Comparison of ENCODE assay signal across 24 mouse cellular contexts in genomic region chr12:109957305-109957704, GRCm38 (mm10).
DNase-seq lines count a peak whose midpoint lies in the region; ATAC-seq lines count a peak whose summit lies in the region.
"Had no signal": no experiment of that assay in that cellular context is flagged by ENCODE, and none has a peak within 500 bp of the region (broad histone marks: within the 10 kb centered on the region; RNA-seq: fewer than 3 reads in every experiment).

No protein-coding gene starts in this region.

- no peak for DNase-seq in hindbrain, embryonic 10.5 days (ENCODE audit: low spot score)
- no peak for DNase-seq in midbrain, embryonic 10.5 days (ENCODE audit: low spot score)
- peak; percentile 62 for DNase-seq in adipocyte (ENCODE audit: low spot score)
- no peak for DNase-seq in thymus, postnatal 25 days
- DNase-seq in thymus, postnatal 36 days = no peak
- DNase-seq: adrenal gland, postnatal 25 days; B cell, adult 2 months; cerebellum, adult 2 months; cerebellum, postnatal 10 days; gastrocnemius, postnatal 10 days; heart, adult 2 months; heart, postnatal 14 days had no signal

- no peak overlapping the region for H3K4me2 ChIP-seq in hindbrain, embryonic 12.5 days (replicated peaks)
- H3K4me2 ChIP-seq in midbrain, embryonic 15.5 days = no peak overlapping the region
- H3K4me2 ChIP-seq: embryonic facial prominence, embryonic 15.5 days; forebrain, embryonic 15.5 days; heart, embryonic 11.5 days; heart, embryonic 15.5 days; hindbrain, embryonic 15.5 days had no signal

- H3K4me1 ChIP-seq in hindbrain, embryonic 10.5 days (replicated peaks) = peaks cover 23% of the 10 kb centered on the region
- H3K4me1 ChIP-seq in hindbrain, embryonic 12.5 days = peaks cover 5% of the 10 kb centered on the region
- H3K4me1 ChIP-seq in midbrain, embryonic 10.5 days = peaks cover 25% of the 10 kb centered on the region
- H3K4me1 ChIP-seq in midbrain, embryonic 15.5 days = no peaks in the 10 kb centered on the region
- H3K4me1 ChIP-seq: embryonic facial prominence, embryonic 15.5 days; hindbrain, embryonic 15.5 days had no signal

- ATAC-seq in hindbrain, embryonic 12.5 days (ENCODE audit: low FRiP score) = no peak
- ATAC-seq in midbrain, embryonic 15.5 days (replicated peaks) = no peak
- ATAC-seq: activated CD4-positive, CD25-positive, alpha-beta regulatory T cell, adult 4 months; CD4-positive, CD25-positive, alpha-beta regulatory T cell, adult 4 months; forebrain, embryonic 15.5 days; intestine, postnatal 0 days; Patski had no signal

- 0 out of 2 replicates have a peak, but pooled peaks cover 3% of the 10 kb centered on the region for H3K9me3 ChIP-seq in hindbrain, embryonic 10.5 days
- H3K9me3 ChIP-seq in hindbrain, embryonic 12.5 days (replicated peaks) = no peaks in the 10 kb centered on the region
- no peaks in the 10 kb centered on the region for H3K9me3 ChIP-seq in midbrain, embryonic 10.5 days (replicated peaks)
- no peaks in the 10 kb centered on the region for H3K9me3 ChIP-seq in midbrain, embryonic 15.5 days
- H3K9me3 ChIP-seq: embryonic facial prominence, embryonic 15.5 days; forebrain, embryonic 15.5 days; heart, embryonic 15.5 days; hindbrain, embryonic 15.5 days had no signal

- no peaks in the 10 kb centered on the region for H3K36me3 ChIP-seq in hindbrain, embryonic 10.5 days
- H3K36me3 ChIP-seq in hindbrain, embryonic 12.5 days = no peaks in the 10 kb centered on the region
- H3K36me3 ChIP-seq in midbrain, embryonic 10.5 days = no peaks in the 10 kb centered on the region
- H3K36me3 ChIP-seq in midbrain, embryonic 15.5 days (replicated peaks) = no peaks in the 10 kb centered on the region
- H3K36me3 ChIP-seq: embryonic facial prominence, embryonic 15.5 days; forebrain, embryonic 15.5 days; heart, embryonic 15.5 days; hindbrain, embryonic 15.5 days had no signal

- WGBS in hindbrain, embryonic 10.5 days = 74% methylated on average over 3 of the region's 3 CpGs
- 75% methylated on average over 3 of the region's 3 CpGs for WGBS in hindbrain, embryonic 12.5 days
- WGBS in midbrain, embryonic 10.5 days = 74% methylated on average over 3 of the region's 3 CpGs
- WGBS in midbrain, embryonic 15.5 days = 77% methylated on average over 3 of the region's 3 CpGs

- no peak overlapping the region for H3K4me3 ChIP-seq in hindbrain, embryonic 10.5 days
- no peak overlapping the region for H3K4me3 ChIP-seq in hindbrain, embryonic 12.5 days
- no peak overlapping the region for H3K4me3 ChIP-seq in midbrain, embryonic 10.5 days
- no peak overlapping the region for H3K4me3 ChIP-seq in midbrain, embryonic 15.5 days
- H3K4me3 ChIP-seq: embryonic facial prominence, embryonic 15.5 days; erythroblast, embryonic 14.5 days; forebrain, embryonic 15.5 days; heart, adult 2 months; heart, embryonic 15.5 days; hindbrain, embryonic 15.5 days had no signal

- H3K9ac ChIP-seq in hindbrain, embryonic 12.5 days = no peak overlapping the region
- no peak overlapping the region for H3K9ac ChIP-seq in midbrain, embryonic 15.5 days
- H3K9ac ChIP-seq: embryonic facial prominence, embryonic 15.5 days; forebrain, embryonic 15.5 days; heart, embryonic 15.5 days; hindbrain, embryonic 15.5 days had no signal

- peak overlapping the region; percentile 66 for H3K27ac ChIP-seq in hindbrain, embryonic 10.5 days
- H3K27ac ChIP-seq in hindbrain, embryonic 12.5 days = no peak overlapping the region
- peak overlapping the region; percentile 75 for H3K27ac ChIP-seq in midbrain, embryonic 10.5 days (replicated peaks)
- no peak overlapping the region for H3K27ac ChIP-seq in midbrain, embryonic 15.5 days
- H3K27ac ChIP-seq: embryonic facial prominence, embryonic 15.5 days; forebrain, embryonic 15.5 days; heart, adult 2 months; heart, embryonic 15.5 days; hindbrain, embryonic 15.5 days had no signal

- H3K27me3 ChIP-seq in hindbrain, embryonic 10.5 days (ENCODE audit: insufficient read depth, poor library complexity, severe bottlenecking) = peaks cover 35% of the 10 kb centered on the region
- H3K27me3 ChIP-seq in hindbrain, embryonic 12.5 days = peaks cover 9% of the 10 kb centered on the region; the same call in 1 of the 2 replicates
- peaks cover 42% of the 10 kb centered on the region for H3K27me3 ChIP-seq in midbrain, embryonic 10.5 days (ENCODE audit: low read depth, poor library complexity, severe bottlenecking)
- no peaks in the 10 kb centered on the region for H3K27me3 ChIP-seq in midbrain, embryonic 15.5 days (replicated peaks)
- H3K27me3 ChIP-seq: forebrain, embryonic 15.5 days; hindbrain, embryonic 15.5 days; Patski had no signal

Comparison
In these comparisons a context has a peak if more than half of its experiments do, and no peak if none do; other contexts are left out.
1. H3K27ac ChIP-seq: peak in hindbrain, embryonic 10.5 days (single experiment) and midbrain, embryonic 10.5 days (single experiment); none in hindbrain, embryonic 12.5 days (single experiment) and midbrain, embryonic 15.5 days (single experiment).